Mouse (Mus musculus): ENCODE results near the gene Foxi3. TPM values are rescaled to one million over a fixed set of nuclear protein-coding genes. Genes with fewer than 3 reads are reported as not detected.

Gene Foxi3
- polyA plus RNA-seq, 1 experiment from 2014 or later, result not detected

DNA sequence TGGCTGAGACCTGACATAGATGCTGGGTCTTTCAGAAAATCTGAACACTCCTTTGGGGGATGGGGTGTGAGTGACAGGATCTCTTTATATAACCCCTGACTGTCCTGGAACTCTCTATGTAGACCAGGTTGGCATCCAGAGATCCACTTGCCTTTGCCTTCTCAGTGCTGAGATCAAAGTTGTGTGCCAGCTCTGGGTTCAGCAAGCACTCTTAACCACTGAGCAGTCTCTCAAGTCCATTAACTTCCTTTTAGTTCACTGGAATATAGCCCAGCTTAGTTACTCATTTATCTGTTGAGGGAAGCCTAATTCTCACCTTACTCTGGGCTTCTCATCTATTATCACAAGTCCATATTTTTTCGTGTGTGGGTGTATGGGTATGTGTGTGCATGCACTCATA lies 26.1 kb downstream of the Foxi3 start:
- no peaks in the 10 kb centered on the region for H3K9me3 ChIP-seq (ENCODE audit: low read depth, low read length)
- H3K4me1 ChIP-seq (ENCODE audit: insufficient read depth), result no peaks in the 10 kb centered on the region
- 45% methylated on average over 1 of the region's 1 CpGs for WGBS
- H3K4me2 ChIP-seq, result no peak overlapping the region
- no peaks in the 10 kb centered on the region for H3K27me3 ChIP-seq (ENCODE audit: insufficient read depth, low read length)
- no peak for TF ChIP-seq CTCF (IDR thresholded peaks at IDR 0.05; ENCODE audit: low read depth)
- H3K9ac ChIP-seq, result no peak overlapping the region
- H3K4me3 ChIP-seq (ENCODE audit: low read depth, low read length), result no peak overlapping the region
- DNase-seq, result no peak
- H3K36me3 ChIP-seq (ENCODE audit: insufficient read depth), result no peaks in the 10 kb centered on the region
- H3K27ac ChIP-seq (ENCODE audit: low read depth), result no peak overlapping the region
- no peak for ATAC-seq (ENCODE audit: insufficient read depth)

DNA sequence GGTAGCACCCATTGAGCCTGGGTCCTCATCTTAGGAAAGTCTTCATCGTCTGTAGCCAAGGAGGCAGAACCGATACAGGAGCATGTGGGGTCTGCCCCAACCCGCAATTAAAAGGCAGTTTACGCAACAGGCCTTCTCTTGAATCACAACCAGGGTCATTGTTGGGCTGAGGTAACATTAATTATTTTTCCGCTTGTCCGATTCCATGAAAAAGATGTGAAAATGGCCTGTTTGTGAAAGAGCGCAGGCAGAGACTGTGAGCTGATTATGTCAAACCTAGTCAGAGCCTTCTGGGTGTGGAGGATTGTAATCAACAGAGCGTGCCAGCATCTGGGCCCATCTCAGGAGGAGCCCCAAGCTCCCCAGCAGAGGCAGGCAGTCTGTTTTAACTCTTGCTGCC lies 30.4 kb downstream of the Foxi3 start:
- DNase-seq (no peak), ATAC-seq (ENCODE audit: insufficient read depth) (no peak)
- Histone ChIP-seq H3K9ac (no peak overlapping the region), H3K27me3 (ENCODE audit: insufficient read depth, low read length) (no peaks in the 10 kb centered on the region), H3K4me3 (ENCODE audit: low read depth, low read length) (no peak overlapping the region), H3K27ac (ENCODE audit: low read depth) (no peak overlapping the region), H3K36me3 (ENCODE audit: insufficient read depth) (no peaks in the 10 kb centered on the region), H3K4me2 (no peak overlapping the region), H3K9me3 (ENCODE audit: low read depth, low read length) (no peaks in the 10 kb centered on the region), H3K4me1 (ENCODE audit: insufficient read depth) (no peaks in the 10 kb centered on the region)
- WGBS, result 67% methylated on average over 8 of the region's 8 CpGs
- TF ChIP-seq CTCF (IDR thresholded peaks at IDR 0.05; ENCODE audit: low read depth), result no peak

DNA sequence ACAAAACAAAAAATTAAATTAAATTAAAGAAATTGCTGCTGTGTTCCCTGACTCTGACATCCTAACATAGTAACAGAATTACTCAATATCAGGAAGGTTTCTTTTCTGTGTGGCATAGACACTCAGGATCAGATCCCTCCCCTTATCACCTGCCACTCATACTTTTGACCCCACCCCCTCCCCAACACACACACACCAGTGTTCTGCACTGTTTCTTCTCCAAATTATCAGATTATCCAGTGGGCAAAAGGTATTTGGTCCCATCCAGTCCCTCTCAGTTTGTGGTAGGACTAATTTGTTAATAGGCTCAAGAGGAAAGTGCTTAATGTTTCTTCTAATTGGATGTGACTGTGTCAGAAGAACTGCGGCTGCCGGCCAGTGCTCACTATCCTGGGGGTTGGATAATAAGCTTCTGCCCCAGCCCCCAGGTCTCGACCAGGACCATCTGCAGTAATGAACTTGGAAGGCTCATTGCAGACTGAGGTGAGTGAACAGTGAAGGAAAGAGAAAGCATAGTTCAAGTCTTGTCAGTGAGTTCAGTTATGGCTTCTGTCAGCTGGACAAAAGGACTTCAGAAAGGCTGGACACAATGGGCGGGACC lies 39.9 kb downstream of the Foxi3 start:
- ATAC-seq (ENCODE audit: insufficient read depth) (no peak), DNase-seq (no peak)
- Histone ChIP-seq H3K4me3 (ENCODE audit: low read depth, low read length) (no peak overlapping the region), H3K4me2 (no peak overlapping the region), H3K27me3 (ENCODE audit: insufficient read depth, low read length) (no peaks in the 10 kb centered on the region), H3K36me3 (ENCODE audit: insufficient read depth) (no peaks in the 10 kb centered on the region), H3K9ac (no peak overlapping the region), H3K27ac (ENCODE audit: low read depth) (no peak overlapping the region), H3K4me1 (ENCODE audit: insufficient read depth) (no peaks in the 10 kb centered on the region), H3K9me3 (ENCODE audit: low read depth, low read length) (no peaks in the 10 kb centered on the region)
- TF ChIP-seq CTCF (IDR thresholded peaks at IDR 0.05; ENCODE audit: low read depth), result no peak
- WGBS, result 70% methylated on average over 4 of the region's 4 CpGs

DNA sequence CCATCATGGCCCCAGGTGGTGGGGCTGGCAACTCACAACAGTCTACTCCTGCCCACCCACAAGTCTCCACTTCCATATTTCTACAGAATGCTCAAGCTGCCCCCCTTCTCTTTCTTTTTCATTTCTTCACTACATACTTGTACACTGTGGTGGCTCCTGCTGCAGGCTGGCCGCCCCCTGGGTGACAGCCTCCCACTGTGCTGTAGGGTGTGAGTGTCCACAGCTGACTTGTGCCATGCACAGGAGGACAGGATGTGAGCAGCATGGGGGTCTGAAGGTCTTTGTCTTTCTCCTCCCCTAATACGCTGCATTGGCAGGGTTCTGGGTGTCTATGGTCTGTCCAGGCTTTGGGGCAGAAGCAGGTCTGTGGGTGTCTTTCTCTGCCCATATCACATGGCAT lies 46.3 kb downstream of the Foxi3 start:
- ATAC-seq (ENCODE audit: insufficient read depth) (no peak), DNase-seq (no peak)
- H3K9me3 ChIP-seq (ENCODE audit: low read depth, low read length), result no peaks in the 10 kb centered on the region
- no peak overlapping the region for H3K4me2 ChIP-seq
- no peaks in the 10 kb centered on the region for H3K4me1 ChIP-seq (ENCODE audit: insufficient read depth)
- 84% methylated on average over 2 of the region's 2 CpGs for WGBS
- H3K9ac ChIP-seq, result no peak overlapping the region
- TF ChIP-seq CTCF (IDR thresholded peaks at IDR 0.05; ENCODE audit: low read depth), result no peak
- no peaks in the 10 kb centered on the region for H3K27me3 ChIP-seq (ENCODE audit: insufficient read depth, low read length)
- H3K36me3 ChIP-seq (ENCODE audit: insufficient read depth), result no peaks in the 10 kb centered on the region
- H3K27ac ChIP-seq (ENCODE audit: low read depth), result no peak overlapping the region
- H3K4me3 ChIP-seq (ENCODE audit: low read depth, low read length), result no peak overlapping the region

DNA sequence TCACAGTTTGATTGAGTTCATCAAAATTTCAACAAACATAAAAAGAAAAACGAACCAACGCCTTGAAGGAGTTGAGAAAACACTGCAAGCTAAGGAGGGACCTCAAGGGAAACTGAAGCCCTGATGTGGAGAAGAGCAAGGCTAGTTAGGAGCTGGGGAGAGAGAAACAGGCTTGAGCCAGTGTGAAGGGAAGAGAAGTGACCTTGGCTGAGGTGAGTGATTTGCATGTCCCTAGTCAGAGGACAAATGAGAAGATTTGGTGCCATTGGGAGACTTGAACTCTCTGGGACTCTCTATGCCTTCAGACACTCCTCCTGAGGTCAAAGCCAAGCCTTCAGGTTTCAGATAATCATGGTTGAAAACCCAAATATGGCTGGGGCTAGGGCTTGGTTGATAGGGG lies 47.8 kb downstream of the Foxi3 start:
- WGBS, result 73% methylated on average over 2 of the region's 2 CpGs
- DNase-seq (no peak), ATAC-seq (ENCODE audit: insufficient read depth) (no peak)
- no peaks in the 10 kb centered on the region for H3K36me3 ChIP-seq (ENCODE audit: insufficient read depth)
- H3K4me1 ChIP-seq (ENCODE audit: insufficient read depth), result no peaks in the 10 kb centered on the region
- no peaks in the 10 kb centered on the region for H3K9me3 ChIP-seq (ENCODE audit: low read depth, low read length)
- no peak for TF ChIP-seq CTCF (IDR thresholded peaks at IDR 0.05; ENCODE audit: low read depth)
- H3K4me2 ChIP-seq, result no peak overlapping the region
- H3K9ac ChIP-seq, result no peak overlapping the region
- no peak overlapping the region for H3K27ac ChIP-seq (ENCODE audit: low read depth)
- H3K4me3 ChIP-seq (ENCODE audit: low read depth, low read length), result no peak overlapping the region
- no peaks in the 10 kb centered on the region for H3K27me3 ChIP-seq (ENCODE audit: insufficient read depth, low read length)

Other genes starting within 250 kb of the Foxi3 start
- 2.5 and 3.4 TPM in 2 replicates for gene Rpia, start 164.3 kb upstream of the Foxi3 start, polyA plus RNA-seq (2014; fragmentation: Nextera tagmentation; extraction: Ambion mirVana)
- gene Eif2ak3, start 112.0 kb upstream of the Foxi3 start, polyA plus RNA-seq (2014; fragmentation: Nextera tagmentation; extraction: Ambion mirVana), result 8.9 and 9.7 TPM in 2 replicates
- gene Tex37, start 37.6 kb upstream of the Foxi3 start, polyA plus RNA-seq (2014; fragmentation: Nextera tagmentation; extraction: Ambion mirVana), result not detected in 2 replicates
- 6.9 and 7.5 TPM in 2 replicates for gene Thnsl2, start 187.9 kb downstream of the Foxi3 start, polyA plus RNA-seq (2014; fragmentation: Nextera tagmentation; extraction: Ambion mirVana)
- not detected in 2 replicates for gene Fabp1, start 243.3 kb downstream of the Foxi3 start, polyA plus RNA-seq (2014; fragmentation: Nextera tagmentation; extraction: Ambion mirVana)

All from lung, embryonic 14.5 days (tissue).